Mouse (Mus musculus) megakaryocyte, embryonic 14.5 days (primary cell): Measurements from ENCODE around the gene Nae1. TPM values are rescaled to one million over a fixed set of nuclear protein-coding genes. Genes with fewer than 3 reads are reported as not detected.

Experiments
- H3K27me3 ChIP-seq: replicated peaks from 2 replicates; pipeline ENCODE3; 2012; ENCODE audit warnings: inconsistent platforms
- H3K36me3 ChIP-seq: replicated peaks from 2 replicates; pipeline ENCODE3; 2012; ENCODE audit warnings: low read length, inconsistent platforms, mixed read lengths
- H3K4me1 ChIP-seq: 2 replicates; pipeline ENCODE4 v1.6.1; 2012; ENCODE audit warnings: inconsistent platforms
- H3K4me3 ChIP-seq: replicated peaks from 2 replicates; pipeline ENCODE3; 2012; ENCODE audit warnings: moderate library complexity, mild to moderate bottlenecking, inconsistent platforms
- H3K9me3 ChIP-seq: 2 replicates; pipeline ENCODE4 v1.6.1; 2012; ENCODE audit warnings: inconsistent platforms
- FLI1 ChIP-seq: IDR thresholded peaks from 2 replicates; pipeline ENCODE4 v1.6.1; 2012; ENCODE audit warnings: low read length, inconsistent platforms, mixed read lengths
- GATA1 ChIP-seq: IDR thresholded peaks from 3 replicates; pipeline ENCODE4 v1.6.1; 2012; ENCODE audit warnings: mixed read lengths, low read length, inconsistent platforms, borderline replicate concordance
- polyA plus RNA-seq: library from polyadenylated mRNA; stranded (reverse); fragments of >175 nt; gene quantifications from 2 replicates; pipeline ENCODE4 v1.2.3, GENCODE M21; 2012; ENCODE audit warnings: low replicate concordance; ENCODE audit not compliant: insufficient read depth

Gene Nae1
- polyA plus RNA-seq, 1 experiment, result 1.5 TPM

DNA sequence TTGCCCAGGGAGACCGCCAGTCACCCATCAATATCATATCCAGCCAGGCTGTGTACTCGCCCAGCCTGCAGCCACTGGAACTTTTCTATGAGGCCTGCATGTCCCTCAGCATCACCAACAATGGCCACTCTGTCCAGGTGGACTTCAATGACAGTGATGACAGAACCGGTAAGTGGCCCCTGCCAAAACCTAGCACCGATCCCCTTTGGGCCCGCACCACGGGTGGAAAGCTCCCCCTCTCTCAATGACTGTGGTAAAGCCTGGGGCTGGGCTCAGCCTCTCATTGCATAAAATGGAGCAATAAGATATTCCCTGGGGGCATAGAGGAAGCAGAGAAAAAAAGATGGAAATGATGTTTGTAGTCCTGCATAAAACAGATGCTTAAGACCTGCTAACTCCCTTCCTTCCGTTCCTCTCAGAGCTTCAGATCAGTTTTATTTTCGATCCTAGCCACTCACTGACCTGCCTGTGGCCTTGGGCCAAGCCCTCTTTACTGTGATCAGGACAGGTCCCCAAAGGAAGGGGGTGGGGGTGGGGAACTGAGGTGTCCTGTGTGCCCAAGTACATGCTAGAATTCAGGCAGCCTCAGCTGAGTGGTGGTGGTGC lies 9.1 kb upstream of the Nae1 start:
- Histone ChIP-seq H3K36me3 (no peaks in the 10 kb centered on the region), H3K4me1 (peaks cover 34% of the 10 kb centered on the region), H3K9me3 (0 out of 2 replicates have a peak, but pooled peaks cover 3% of the 10 kb centered on the region), H3K4me3 (no peak overlapping the region), H3K27me3 (peaks cover 82% of the 10 kb centered on the region)
- no peak for TF ChIP-seq GATA1
- TF ChIP-seq FLI1, result no peak

DNA sequence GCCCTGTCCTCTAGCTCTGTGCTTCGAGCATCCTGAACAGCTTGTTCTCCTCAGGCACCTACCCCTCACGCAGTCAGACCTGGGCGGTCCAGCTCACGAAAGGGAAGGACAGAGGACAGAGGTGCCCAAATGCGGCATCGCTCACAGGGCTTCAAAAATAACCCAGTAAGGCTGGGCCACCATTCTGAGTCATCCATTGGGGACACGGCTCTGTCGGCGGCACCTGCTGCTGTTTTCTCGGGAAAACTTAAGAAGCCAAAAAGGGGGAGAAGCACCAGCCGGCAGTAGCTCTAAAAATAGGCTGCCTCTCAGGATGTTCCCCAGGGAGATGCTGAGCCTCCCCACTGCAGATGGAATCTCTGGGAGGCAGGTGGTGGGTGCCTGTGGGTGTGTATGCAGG lies 7.7 kb upstream of the Nae1 start:
- peaks cover 82% of the 10 kb centered on the region for H3K27me3 ChIP-seq
- peaks cover 34% of the 10 kb centered on the region for H3K4me1 ChIP-seq
- H3K4me3 ChIP-seq, result peak overlapping the region; percentile 78
- H3K36me3 ChIP-seq, result no peaks in the 10 kb centered on the region
- TF ChIP-seq GATA1, result no peak
- TF ChIP-seq FLI1, result no peak
- 0 out of 2 replicates have a peak, but pooled peaks cover 3% of the 10 kb centered on the region for H3K9me3 ChIP-seq

DNA sequence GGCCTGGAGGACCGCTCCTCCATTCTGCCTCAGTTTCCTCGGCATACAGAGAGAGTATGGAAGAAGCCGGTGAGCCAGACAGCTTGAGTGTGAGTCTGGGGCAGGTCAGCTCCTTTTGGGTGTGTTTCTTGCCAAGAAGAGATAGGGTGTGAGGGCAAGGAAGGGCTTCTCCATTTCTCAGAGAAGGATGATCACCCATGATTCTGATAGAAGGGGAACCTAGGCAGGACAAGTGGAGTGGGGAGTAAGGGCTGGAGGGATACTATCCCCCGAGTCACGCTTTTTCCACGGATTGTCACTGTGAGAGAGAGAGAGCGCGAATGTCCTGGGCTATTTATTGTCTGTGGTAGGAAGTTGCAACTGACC lies 7.1 kb upstream of the Nae1 start:
- H3K9me3 ChIP-seq, result 0 out of 2 replicates have a peak, but pooled peaks cover 3% of the 10 kb centered on the region
- peaks cover 34% of the 10 kb centered on the region for H3K4me1 ChIP-seq
- H3K36me3 ChIP-seq, result no peaks in the 10 kb centered on the region
- no peak for TF ChIP-seq GATA1
- no peak for TF ChIP-seq FLI1
- H3K4me3 ChIP-seq, result peak overlapping the region; percentile 88
- H3K27me3 ChIP-seq, result peaks cover 82% of the 10 kb centered on the region

DNA sequence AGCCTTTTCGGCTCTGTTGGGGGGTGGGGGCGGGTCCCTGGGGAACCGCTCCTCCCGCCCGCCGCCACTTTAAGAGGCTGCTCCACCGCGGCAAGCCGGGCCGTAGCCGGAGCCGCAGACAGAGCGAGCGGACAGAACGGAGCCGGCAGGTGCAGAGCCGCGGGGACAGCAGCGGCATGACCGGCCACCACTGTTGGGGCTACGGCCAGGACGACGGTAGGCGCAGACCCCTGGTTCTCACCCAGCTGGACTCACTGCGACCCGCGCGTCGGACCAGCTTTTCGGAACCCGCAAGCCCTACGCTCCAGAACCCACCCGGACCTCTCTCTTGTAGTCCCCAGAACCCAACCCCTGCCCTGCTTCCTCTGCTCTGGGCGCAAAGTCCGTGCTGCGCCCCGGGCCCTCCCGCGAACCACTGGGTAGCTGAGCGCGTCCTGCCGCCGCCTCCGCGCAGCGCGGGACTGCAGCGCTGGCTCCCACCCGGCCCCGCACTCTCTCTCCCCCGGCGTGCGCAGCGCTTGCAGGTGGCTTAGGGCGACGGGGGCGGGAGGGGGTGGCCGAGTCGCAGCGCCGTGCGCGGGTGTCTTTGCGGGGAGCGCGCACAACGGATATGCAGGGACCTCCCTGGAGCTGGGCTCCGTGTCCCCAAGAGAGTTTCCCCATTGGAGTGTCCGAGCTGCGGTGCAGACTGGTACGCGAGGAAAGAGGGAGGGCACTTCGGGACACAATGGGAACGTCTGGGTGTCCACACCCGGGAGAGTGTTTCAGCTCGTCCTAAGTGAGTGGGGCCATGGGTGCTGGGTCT lies 6.5 kb upstream of the Nae1 start:
- peaks cover 79% of the 10 kb centered on the region for H3K27me3 ChIP-seq

GRCm38 (mm10) chr8:104540238-104540637 lies 5.8 kb upstream of the Nae1 start:
- Histone ChIP-seq H3K27me3 (peaks cover 75% of the 10 kb centered on the region), H3K36me3 (no peaks in the 10 kb centered on the region), H3K9me3 (0 out of 2 replicates have a peak, but pooled peaks cover 3% of the 10 kb centered on the region), H3K4me3 (no peak overlapping the region), H3K4me1 (peaks cover 43% of the 10 kb centered on the region)
- TF ChIP-seq GATA1, result no peak
- TF ChIP-seq FLI1, result no peak

More for the DNA sequence above, 6.5 kb upstream of the Nae1 start:
- peaks cover 36% of the 10 kb centered on the region for H3K4me1 ChIP-seq
- no peak for TF ChIP-seq FLI1
- H3K9me3 ChIP-seq, result 0 out of 2 replicates have a peak, but pooled peaks cover 3% of the 10 kb centered on the region
- no peaks in the 10 kb centered on the region for H3K36me3 ChIP-seq
- H3K4me3 ChIP-seq, result peak overlapping the region; percentile 88

GRCm38 (mm10) chr8:104539566-104539965 lies 5.1 kb upstream of the Nae1 start:
- Histone ChIP-seq H3K36me3 (no peaks in the 10 kb centered on the region), H3K27me3 (peaks cover 71% of the 10 kb centered on the region), H3K9me3 (0 out of 2 replicates have a peak, but pooled peaks cover 3% of the 10 kb centered on the region), H3K4me3 (no peak overlapping the region), H3K4me1 (peaks cover 47% of the 10 kb centered on the region)
- TF ChIP-seq GATA1 (no peak), FLI1 (no peak)

GRCm38 (mm10) chr8:104538896-104539295 lies 4.5 kb upstream of the Nae1 start:
- Histone ChIP-seq H3K27me3 (peaks cover 65% of the 10 kb centered on the region), H3K36me3 (no peaks in the 10 kb centered on the region), H3K4me1 (peaks cover 47% of the 10 kb centered on the region), H3K4me3 (no peak overlapping the region), H3K9me3 (0 out of 2 replicates have a peak, but pooled peaks cover 3% of the 10 kb centered on the region)
- no peak for TF ChIP-seq GATA1
- no peak for TF ChIP-seq FLI1

- Histone ChIP-seq H3K4me3 (peak overlapping the region; percentile 99), H3K4me1 (peaks cover 42% of the 10 kb centered on the region), H3K9me3 (no peaks in the 10 kb centered on the region), H3K36me3 (peaks cover 3% of the 10 kb centered on the region), H3K27me3 (peaks cover 36% of the 10 kb centered on the region)
- TF ChIP-seq FLI1, result no peak
- TF ChIP-seq GATA1, result no peak
Observed at GRCm38 (mm10) chr8:104536028-104536427, 1.6 kb upstream of the Nae1 start.

- Histone ChIP-seq H3K9me3 (no peaks in the 10 kb centered on the region), H3K36me3 (peaks cover 7% of the 10 kb centered on the region), H3K27me3 (peaks cover 29% of the 10 kb centered on the region), H3K4me3 (peak overlapping the region; percentile 99), H3K4me1 (peaks cover 35% of the 10 kb centered on the region)
- TF ChIP-seq FLI1, result no peak
- TF ChIP-seq GATA1, result no peak
Observed at GRCm38 (mm10) chr8:104535378-104535777, 941 bp upstream of the Nae1 start.

DNA sequence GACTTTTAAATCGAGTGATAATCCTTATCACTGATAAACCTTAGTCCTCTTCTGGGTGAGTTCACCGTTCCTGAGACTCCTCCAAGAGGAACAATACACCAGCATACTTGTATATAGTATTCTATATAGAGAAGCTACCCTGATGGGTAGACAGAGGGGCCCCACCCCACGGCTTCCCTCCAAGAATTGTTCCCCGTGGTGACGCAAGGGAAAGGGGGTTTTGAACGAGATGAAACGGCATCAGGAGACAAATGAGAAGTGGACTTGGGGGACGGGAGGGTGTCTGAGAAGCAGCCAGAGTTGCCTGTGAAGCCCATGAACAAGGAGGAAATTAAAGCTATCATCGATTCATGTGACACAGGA lies 323 bp upstream of the Nae1 start:
- H3K4me3 ChIP-seq, result peak overlapping the region; percentile 99
- peaks cover 23% of the 10 kb centered on the region for H3K27me3 ChIP-seq
- no peaks in the 10 kb centered on the region for H3K9me3 ChIP-seq
- H3K36me3 ChIP-seq, result peaks cover 14% of the 10 kb centered on the region
- TF ChIP-seq GATA1 (no peak), FLI1 (no peak)
- peaks cover 32% of the 10 kb centered on the region for H3K4me1 ChIP-seq
